Mouse (Mus musculus) myocyte (in vitro differentiated cells): ENCODE results near the gene Tcaim. TPM values are rescaled to one million over a fixed set of nuclear protein-coding genes. Genes with fewer than 3 reads are reported as not detected.

ENCODE experiments used
- H3K27me3 ChIP-seq: one replicate; pipeline ENCODE4 v1.6.1; 2011; ENCODE audit not compliant: control insufficient read depth, insufficient read depth, insufficient read length
- H3K36me3 ChIP-seq: one replicate; pipeline ENCODE4 v1.6.1; 2011; ENCODE audit not compliant: control insufficient read depth, insufficient read depth
- H3K4me2 ChIP-seq: one replicate; pipeline ENCODE4 v1.6.1; 2011; ENCODE audit warnings: low read depth, control low read depth
- H3K4me3 ChIP-seq: one replicate; pipeline ENCODE4 v1.5.1; 2011; ENCODE audit warnings: mild to moderate bottlenecking, control low read depth, moderate library complexity
- H3K79me2 ChIP-seq: one replicate; pipeline ENCODE4 v1.6.1; 2011; ENCODE audit not compliant: control insufficient read depth, insufficient read depth
- H3ac ChIP-seq: one replicate; pipeline ENCODE4 v1.6.1; 2011; ENCODE audit not compliant: control insufficient read depth, insufficient read length
- CEBPB ChIP-seq: IDR thresholded peaks from 2 replicates; pipeline ENCODE4 v1.6.1; 2011; ENCODE audit warnings: mild to moderate bottlenecking, moderate library complexity; ENCODE audit not compliant: poor library complexity, insufficient read depth, severe bottlenecking
- E2F4 ChIP-seq: IDR thresholded peaks from one replicate; pipeline ENCODE4 v1.6.1; 2011; ENCODE audit warnings: mild to moderate bottlenecking, control low read depth, moderate library complexity; ENCODE audit not compliant: insufficient read depth
- MAX ChIP-seq: IDR thresholded peaks from one replicate; pipeline ENCODE4 v1.6.1; 2011; ENCODE audit warnings: low read depth, mild to moderate bottlenecking, control low read depth
- MYOD1 ChIP-seq, 3 experiments: IDR thresholded peaks; one replicate each; pipeline ENCODE4 v1.6.1; 2011; ENCODE audit warnings: control low read depth in 2 of 3, low read depth in 2 of 3, mild to moderate bottlenecking in 2 of 3, moderate library complexity in 1 of 3; ENCODE audit not compliant: insufficient read length in 2 of 3, control insufficient read depth in 1 of 3
- MYOG ChIP-seq, 3 experiments: IDR thresholded peaks; one replicate each; pipeline ENCODE4 v1.6.1; 2011; ENCODE audit warnings: control low read depth in 2 of 3, low read depth in 2 of 3, mild to moderate bottlenecking in 2 of 3; ENCODE audit not compliant: insufficient read length in 2 of 3, control insufficient read depth in 1 of 3, insufficient read depth in 1 of 3
- POLR2A ChIP-seq: IDR thresholded peaks from one replicate; pipeline ENCODE4 v1.6.1; 2011; ENCODE audit warnings: low read depth, mild to moderate bottlenecking, control low read depth, moderate library complexity; ENCODE audit not compliant: insufficient read length
- POLR2AphosphoS2 ChIP-seq: IDR thresholded peaks from one replicate; pipeline ENCODE4 v1.6.1; 2011; ENCODE audit warnings: low read depth, control low read depth; ENCODE audit not compliant: insufficient read length
- REST ChIP-seq: IDR thresholded peaks from one replicate; pipeline ENCODE4 v1.6.1; 2011; ENCODE audit warnings: mild to moderate bottlenecking, control low read depth, moderate library complexity; ENCODE audit not compliant: insufficient read depth, insufficient read length
- SRF ChIP-seq: IDR thresholded peaks from one replicate; pipeline ENCODE4 v1.6.1; 2011; ENCODE audit warnings: low read depth; ENCODE audit not compliant: control insufficient read depth, insufficient read length
- TCF12 ChIP-seq: IDR thresholded peaks from one replicate; pipeline ENCODE4 v1.6.1; 2011; ENCODE audit warnings: mild to moderate bottlenecking, control low read depth; ENCODE audit not compliant: poor library complexity, insufficient read depth, severe bottlenecking
- TCF3 ChIP-seq: IDR thresholded peaks from one replicate; pipeline ENCODE4 v1.6.1; 2011; ENCODE audit warnings: low read depth, control low read depth; ENCODE audit not compliant: insufficient read length
- USF1 ChIP-seq: IDR thresholded peaks from one replicate; pipeline ENCODE4 v1.6.1; 2011; ENCODE audit warnings: low read depth, mild to moderate bottlenecking, control low read depth, moderate library complexity
- polyA plus RNA-seq: library from polyadenylated mRNA; unstranded; fragments of >200 nt; fragmentation: generic; extraction: Trizol; gene quantifications from one replicate; pipeline ENCODE4 v1.2.1, GENCODE M21; 2012; ENCODE audit warnings: missing spikeins

Tcaim gene
- polyA plus RNA-seq, 1 experiment, result 2.6 TPM

DNA sequence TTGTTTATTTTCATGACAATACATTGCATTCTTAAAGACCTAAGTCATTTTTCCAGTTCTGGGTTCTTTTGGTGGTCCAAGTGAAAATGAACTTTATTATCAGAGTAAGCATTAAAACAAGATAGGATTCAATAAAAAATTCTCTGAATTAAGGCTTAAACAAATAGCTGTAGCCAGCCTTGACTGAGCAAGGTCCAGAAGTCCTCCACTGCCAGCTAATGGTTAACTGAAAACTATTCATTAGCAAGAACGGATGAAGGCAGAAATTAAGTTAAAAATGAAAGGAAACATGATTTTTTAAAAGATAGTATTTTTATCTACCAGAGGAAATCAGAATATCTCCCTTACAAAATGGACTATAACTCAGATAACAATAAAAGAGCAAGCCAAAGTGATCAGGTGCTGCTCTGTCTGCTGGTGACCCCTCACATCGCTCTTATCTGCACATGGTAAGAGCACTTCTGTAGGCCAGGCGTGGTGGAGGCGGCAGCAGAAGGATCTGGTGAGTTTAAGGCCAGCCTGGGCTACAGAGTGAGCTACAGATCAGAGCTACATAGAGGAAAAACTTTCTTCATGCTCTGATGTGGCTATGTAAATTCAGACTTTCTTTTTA lies 10.0 kb downstream of the Tcaim start:
- TF ChIP-seq SRF (no peak), POLR2AphosphoS2 (no peak)
- no peak overlapping the region for H3ac ChIP-seq
- peaks cover 6% of the 10 kb centered on the region for H3K36me3 ChIP-seq
- no peaks in the 10 kb centered on the region for H3K27me3 ChIP-seq
- no peaks in the 10 kb centered on the region for H3K79me2 ChIP-seq
- H3K4me2 ChIP-seq, result no peak overlapping the region
- H3K4me3 ChIP-seq, result no peak overlapping the region

DNA sequence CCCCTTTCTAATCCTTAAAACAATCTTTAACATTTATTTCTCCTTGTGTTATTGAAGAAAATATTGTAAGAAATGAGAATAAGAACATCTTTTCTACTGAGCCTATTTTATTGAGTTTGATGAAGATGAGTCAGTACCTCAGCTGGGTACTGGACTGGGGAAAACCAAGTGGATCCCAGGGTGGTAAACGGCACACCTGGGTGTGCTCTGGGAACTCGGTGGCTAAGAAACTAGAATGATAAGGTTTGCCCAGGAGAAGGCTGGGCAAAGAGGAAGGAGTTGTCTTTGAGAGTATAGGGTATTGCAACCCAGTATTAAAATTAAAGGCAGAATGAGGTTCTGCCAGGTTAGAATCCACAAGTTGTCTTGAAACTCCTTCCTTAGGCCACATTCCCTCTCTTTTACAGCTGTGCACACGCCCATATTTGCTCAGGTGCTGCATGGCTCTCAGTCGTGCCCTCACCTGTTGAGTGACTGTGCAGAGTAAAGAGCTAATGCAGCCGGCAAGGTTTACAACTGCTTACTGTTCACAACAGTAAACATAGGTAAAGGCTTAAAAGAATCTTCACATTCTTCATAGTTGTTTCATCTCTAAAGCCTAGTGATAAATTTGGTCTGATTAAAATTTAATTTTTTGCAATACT lies 18.2 kb downstream of the Tcaim start:
- Histone ChIP-seq H3K79me2 (no peaks in the 10 kb centered on the region), H3K4me3 (no peak overlapping the region), H3K27me3 (no peaks in the 10 kb centered on the region), H3K4me2 (no peak overlapping the region), H3ac (no peak overlapping the region), H3K36me3 (peaks cover 8% of the 10 kb centered on the region)
- TF ChIP-seq E2F4 (no peak), TCF12 (no peak), REST (no peak), MYOG (IDR thresholded peaks at IDR 0.05; ENCODE audit: control insufficient read depth in 1 of 3, insufficient read depth in 1 of 3, insufficient read length in 2 of 3, low read depth in 2 of 3) (no peak), POLR2A (no peak), USF1 (no peak), CEBPB (no peak), TCF3 (no peak)

DNA sequence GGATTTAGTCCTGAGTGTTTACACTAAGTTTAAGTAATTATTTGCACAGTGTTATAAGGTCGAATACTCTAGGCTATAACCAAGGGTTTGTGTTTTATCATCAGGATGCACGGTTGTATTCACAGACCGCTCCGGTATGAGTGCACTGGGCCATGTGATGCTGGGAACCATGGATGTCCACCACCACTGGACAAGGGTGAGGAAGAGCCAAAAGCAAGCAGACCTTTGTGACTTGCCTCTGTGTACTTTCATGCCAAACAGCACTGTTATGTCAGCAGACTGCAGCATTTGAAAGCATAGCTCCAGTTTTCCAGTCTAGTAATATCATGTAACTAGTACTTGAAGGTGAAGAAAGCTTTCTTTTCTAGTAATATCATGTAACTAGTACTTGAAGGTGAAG lies 21.4 kb downstream of the Tcaim start:
- no peaks in the 10 kb centered on the region for H3K79me2 ChIP-seq
- H3K27me3 ChIP-seq, result no peaks in the 10 kb centered on the region
- peaks cover 11% of the 10 kb centered on the region for H3K36me3 ChIP-seq
- H3K4me3 ChIP-seq, result no peak overlapping the region
- TF ChIP-seq POLR2A (no peak), REST (no peak), POLR2AphosphoS2 (no peak), SRF (no peak), MAX (no peak), USF1 (no peak), TCF3 (no peak), MYOD1 (IDR thresholded peaks at IDR 0.05; ENCODE audit: control insufficient read depth in 1 of 3, insufficient read length in 2 of 3, low read depth in 2 of 3) (no peak), E2F4 (no peak), MYOG (IDR thresholded peaks at IDR 0.05; ENCODE audit: control insufficient read depth in 1 of 3, insufficient read depth in 1 of 3, insufficient read length in 2 of 3, low read depth in 2 of 3) (no peak), CEBPB (no peak), TCF12 (no peak)
- H3K4me2 ChIP-seq, result no peak overlapping the region
- H3ac ChIP-seq, result no peak overlapping the region

DNA sequence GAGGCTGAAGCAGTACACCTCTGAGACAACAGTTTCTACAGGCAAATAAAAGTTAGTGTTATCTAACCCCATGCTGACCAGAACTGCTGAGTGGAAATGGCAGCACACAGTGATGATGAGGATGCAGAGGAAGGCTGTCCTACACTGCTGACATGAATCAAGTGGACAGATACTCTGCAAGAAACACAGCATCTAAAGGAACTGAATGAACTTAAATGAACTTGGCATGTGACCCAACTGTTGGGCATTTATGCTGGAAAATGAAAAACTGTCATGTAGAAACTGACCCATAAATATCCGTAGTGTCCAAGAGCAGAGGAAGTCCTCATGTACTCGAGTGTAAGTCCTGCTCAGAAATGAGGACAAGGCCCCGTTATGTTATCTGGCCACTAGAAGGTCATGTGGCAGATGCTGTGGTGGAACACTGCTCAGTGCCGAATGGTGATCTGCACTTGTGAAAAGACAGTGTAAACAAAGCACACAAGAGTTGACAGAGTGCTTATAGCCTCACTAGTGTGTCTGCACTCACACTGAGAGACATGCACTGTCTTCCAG lies 24.6 kb downstream of the Tcaim start:
- Histone ChIP-seq H3K4me2 (no peak overlapping the region), H3K79me2 (no peaks in the 10 kb centered on the region), H3K36me3 (peaks cover 7% of the 10 kb centered on the region), H3ac (no peak overlapping the region), H3K4me3 (no peak overlapping the region), H3K27me3 (no peaks in the 10 kb centered on the region)
- TF ChIP-seq TCF3 (no peak), MYOD1 (IDR thresholded peaks at IDR 0.05; ENCODE audit: control insufficient read depth in 1 of 3, insufficient read length in 2 of 3, low read depth in 2 of 3) (no peak)

- H3K79me2 ChIP-seq, result no peaks in the 10 kb centered on the region
- H3K4me3 ChIP-seq, result no peak overlapping the region
- no peaks in the 10 kb centered on the region for H3K36me3 ChIP-seq
- no peaks in the 10 kb centered on the region for H3K27me3 ChIP-seq
- no peak overlapping the region for H3K4me2 ChIP-seq
- TF ChIP-seq MAX (no peak), USF1 (no peak), TCF12 (no peak), POLR2A (no peak), E2F4 (no peak), SRF (no peak), TCF3 (no peak), POLR2AphosphoS2 (no peak), REST (no peak), CEBPB (no peak), MYOG (IDR thresholded peaks at IDR 0.05; ENCODE audit: control insufficient read depth in 1 of 3, insufficient read depth in 1 of 3, insufficient read length in 2 of 3, low read depth in 2 of 3) (no peak), MYOD1 (IDR thresholded peaks at IDR 0.05; ENCODE audit: control insufficient read depth in 1 of 3, insufficient read length in 2 of 3, low read depth in 2 of 3) (no peak)
- no peak overlapping the region for H3ac ChIP-seq
Measured at GRCm38 (mm10) chr9:122836126-122836525, 30.8 kb downstream of the Tcaim start.
